9 mouse cellular contexts compared by ENCODE assay signal in the genomic region with DNA sequence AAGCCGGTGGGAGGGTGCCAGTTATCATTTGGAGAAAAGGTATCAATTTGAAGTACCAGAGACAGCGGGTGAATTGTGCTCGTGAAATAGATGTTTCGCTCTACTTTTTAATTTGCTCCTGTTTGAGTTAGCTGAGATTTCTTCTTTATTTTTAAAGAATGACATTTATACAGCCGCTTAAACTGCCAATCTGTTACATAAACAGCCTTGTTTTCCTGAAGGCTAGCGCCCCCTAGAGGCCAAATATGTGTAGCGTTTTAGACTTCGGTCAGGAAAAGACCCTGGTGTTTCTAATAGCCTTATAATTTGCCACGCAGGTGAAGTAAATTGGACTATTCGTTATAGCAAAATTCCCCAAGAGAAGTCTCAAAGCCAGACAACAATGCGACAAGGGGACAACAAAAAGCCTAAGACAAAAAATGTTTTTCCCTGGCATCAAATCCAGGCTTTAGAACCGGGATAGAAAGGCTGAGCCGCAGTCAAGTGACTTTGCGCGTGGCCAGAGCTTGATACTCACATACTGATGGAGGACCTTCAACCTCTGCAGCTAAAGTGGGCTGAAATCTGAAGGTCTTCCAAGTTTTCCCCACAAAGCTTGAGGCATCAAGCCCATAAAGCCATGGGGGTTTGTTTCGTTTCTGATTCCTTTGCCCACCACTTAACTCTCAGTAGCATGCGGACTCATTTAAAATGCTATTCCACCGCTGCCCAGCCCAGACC. TPM values are rescaled to one million over a fixed set of nuclear protein-coding genes. Genes with fewer than 3 reads are reported as not detected.
A peak's percentile ranks its signal among the peaks of the same experiment; 100 is the strongest.
DNase-seq lines count a peak whose midpoint lies in the region; ATAC-seq and TF ChIP-seq lines count a peak whose summit lies in the region.
"Had no signal": no experiment of that assay in that cellular context is flagged by ENCODE, and none has a peak within 500 bp of the region (broad histone marks: within the 10 kb centered on the region; RNA-seq: fewer than 3 reads in every experiment).

No protein-coding gene starts in this region.

- TF ChIP-seq CTCF in forebrain, postnatal 0 days (IDR thresholded peaks at IDR 0.05; ENCODE audit: low read depth): peak; percentile 89
- peak; percentile 76 for TF ChIP-seq CTCF in brain, embryonic 14.5 days (IDR thresholded peaks at IDR 0.05; ENCODE audit: borderline replicate concordance, extremely low read depth, insufficient read depth, insufficient read length)
- peak; percentile 90 for TF ChIP-seq CTCF in stomach, postnatal 0 days (IDR thresholded peaks at IDR 0.05; ENCODE audit: low read depth)

- no peak overlapping the region for H3K4me3 ChIP-seq in forebrain, postnatal 0 days (ENCODE audit: low read depth, low read length)
- no peak overlapping the region for H3K4me3 ChIP-seq in forebrain, embryonic 15.5 days
- no peak overlapping the region for H3K4me3 ChIP-seq in stomach, postnatal 0 days (ENCODE audit: low read depth, low read length)
- H3K4me3 ChIP-seq: limb, embryonic 15.5 days had no signal

- H3K4me1 ChIP-seq in forebrain, postnatal 0 days (ENCODE audit: insufficient read depth): no peaks in the 10 kb centered on the region
- H3K4me1 ChIP-seq in forebrain, embryonic 15.5 days: no peaks in the 10 kb centered on the region
- H3K4me1 ChIP-seq in stomach, postnatal 0 days (replicated peaks; ENCODE audit: control insufficient read depth, insufficient read depth): no peaks in the 10 kb centered on the region
- H3K4me1 ChIP-seq: limb, embryonic 15.5 days had no signal

- no peak overlapping the region for H3K4me2 ChIP-seq in forebrain, postnatal 0 days (ENCODE audit: low read depth)
- H3K4me2 ChIP-seq in forebrain, embryonic 15.5 days (replicated peaks): no peak overlapping the region
- no peak overlapping the region for H3K4me2 ChIP-seq in stomach, postnatal 0 days (replicated peaks; ENCODE audit: low read depth)
- H3K4me2 ChIP-seq: limb, embryonic 15.5 days had no signal

- H3K27ac ChIP-seq in forebrain, postnatal 0 days (ENCODE audit: low read depth, low read length): no peak overlapping the region
- H3K27ac ChIP-seq in forebrain, embryonic 15.5 days (replicated peaks): no peak overlapping the region
- no peak overlapping the region for H3K27ac ChIP-seq in stomach, postnatal 0 days (replicated peaks)
- H3K27ac ChIP-seq: limb, embryonic 15.5 days had no signal

- WGBS in forebrain, postnatal 0 days: 51% methylated on average over 18 of the region's 18 CpGs
- 51% methylated on average over 18 of the region's 18 CpGs for WGBS in forebrain, embryonic 15.5 days
- 56% methylated on average over 18 of the region's 18 CpGs for WGBS in stomach, postnatal 0 days

- DNase-seq in forebrain, postnatal 0 days: peak; percentile 86
- DNase-seq in B cell, adult 2 months: peak; percentile 38 to 45
- peak; percentile 86 for DNase-seq in brain, embryonic 14.5 days (ENCODE audit: low read depth)
- DNase-seq in kidney, postnatal 36 days: peak; percentile 70 to 80
- DNase-seq in lung, adult 18-20 months: peak; percentile 28 to 60
- peak; percentile 49 for DNase-seq in stomach, postnatal 0 days (ENCODE audit: low spot score)

- no peak for TF ChIP-seq EP300 in stomach, postnatal 0 days (optimal IDR thresholded peaks at IDR 0.05)

- peak; percentile 34; the same call in 1 of the 2 replicates for ATAC-seq in forebrain, postnatal 0 days
- ATAC-seq in forebrain, embryonic 15.5 days (replicated peaks): no peak
- ATAC-seq in frontal cortex, adult (ENCODE audit: low TSS enrichment): peak; percentile 74
- ATAC-seq in stomach, postnatal 0 days (ENCODE audit: low FRiP score, low TSS enrichment): no peak

- no peak overlapping the region for H3K9ac ChIP-seq in forebrain, postnatal 0 days
- no peak overlapping the region for H3K9ac ChIP-seq in forebrain, embryonic 15.5 days (replicated peaks)
- H3K9ac ChIP-seq in stomach, postnatal 0 days (ENCODE audit: low read length): no peak overlapping the region
- H3K9ac ChIP-seq: limb, embryonic 15.5 days had no signal

- H3K27me3 ChIP-seq in forebrain, postnatal 0 days (ENCODE audit: insufficient read depth, low read length): no peaks in the 10 kb centered on the region
- H3K27me3 ChIP-seq in forebrain, embryonic 15.5 days: no peaks in the 10 kb centered on the region
- H3K27me3 ChIP-seq in stomach, postnatal 0 days (ENCODE audit: control insufficient read depth, insufficient read depth, low read length): no peaks in the 10 kb centered on the region
- H3K27me3 ChIP-seq: limb, embryonic 15.5 days had no signal

- H3K36me3 ChIP-seq in forebrain, postnatal 0 days (ENCODE audit: insufficient read depth): no peaks in the 10 kb centered on the region
- no peaks in the 10 kb centered on the region for H3K36me3 ChIP-seq in forebrain, embryonic 15.5 days
- H3K36me3 ChIP-seq in stomach, postnatal 0 days (ENCODE audit: control insufficient read depth, insufficient read depth, low read length): no peaks in the 10 kb centered on the region
- H3K36me3 ChIP-seq: limb, embryonic 15.5 days had no signal

- no peaks in the 10 kb centered on the region for H3K9me3 ChIP-seq in forebrain, postnatal 0 days (ENCODE audit: low read length)
- H3K9me3 ChIP-seq in forebrain, embryonic 15.5 days: no peaks in the 10 kb centered on the region
- no peaks in the 10 kb centered on the region for H3K9me3 ChIP-seq in stomach, postnatal 0 days (ENCODE audit: control insufficient read depth, low read length)
- H3K9me3 ChIP-seq: limb, embryonic 15.5 days had no signal

- no peak for TF ChIP-seq POLR2A in brain, embryonic 14.5 days (IDR thresholded peaks at IDR 0.05; ENCODE audit: borderline replicate concordance, extremely low read depth, insufficient read depth, insufficient read length, poor library complexity, severe bottlenecking)

RNA-seq across cellular contexts. Expression of a gene that starts 46.4 kb away (rescaled TPM):
- 8.5 and 9.6 TPM in 2 replicates for total RNA-seq in forebrain, postnatal 0 days (2014; rRNA removed)
- 0.86 and 0.96 TPM in 2 replicates for polyA plus RNA-seq in forebrain, postnatal 0 days (2015; fragmentation: Nextera tagmentation; extraction: Ambion mirVana)
- polyA plus RNA-seq in forebrain, embryonic 15.5 days (2015; fragmentation: Nextera tagmentation; extraction: Ambion mirVana): 0.77 and 1.2 TPM in 2 replicates
- polyA plus RNA-seq in brain, embryonic 14.5 days (2012; rRNA removed): 1.2 and 3.1 TPM in 2 replicates
- 0.85 and 1.0 TPM in 2 replicates for polyA plus RNA-seq in stomach, postnatal 0 days (2015; fragmentation: Nextera tagmentation; extraction: Ambion mirVana)

Comparison
In these comparisons a context has a peak if more than half of its experiments do, and no peak if none do; other contexts are left out.
1. ATAC-seq: peak in forebrain, postnatal 0 days (single experiment) and frontal cortex, adult (single experiment); none in forebrain, embryonic 15.5 days (single experiment) and stomach, postnatal 0 days (single experiment).
2. Peak in every context shown above with its lines, with median percentiles within 50 percentile points of each other: DNase-seq and CTCF ChIP-seq.